Mouse (Mus musculus) ES-E14 (cell line): ENCODE results near the gene Farsb.

ENCODE experiments used
- HCFC1 ChIP-seq: IDR thresholded peaks from 2 replicates; pipeline ENCODE4 v1.6.1; 2012; ENCODE audit warnings: low read length, inconsistent platforms, borderline replicate concordance; ENCODE audit not compliant: insufficient read depth
- MAFK ChIP-seq: IDR thresholded peaks from 2 replicates; pipeline ENCODE4 v1.6.1; 2014; ENCODE audit warnings: mild to moderate bottlenecking, low read depth, low read length, inconsistent platforms; ENCODE audit not compliant: insufficient read depth
- ZNF384 ChIP-seq: IDR thresholded peaks from 2 replicates; pipeline ENCODE4 v1.6.1; 2012; ENCODE audit warnings: low read depth, low read length, inconsistent platforms

DNA sequence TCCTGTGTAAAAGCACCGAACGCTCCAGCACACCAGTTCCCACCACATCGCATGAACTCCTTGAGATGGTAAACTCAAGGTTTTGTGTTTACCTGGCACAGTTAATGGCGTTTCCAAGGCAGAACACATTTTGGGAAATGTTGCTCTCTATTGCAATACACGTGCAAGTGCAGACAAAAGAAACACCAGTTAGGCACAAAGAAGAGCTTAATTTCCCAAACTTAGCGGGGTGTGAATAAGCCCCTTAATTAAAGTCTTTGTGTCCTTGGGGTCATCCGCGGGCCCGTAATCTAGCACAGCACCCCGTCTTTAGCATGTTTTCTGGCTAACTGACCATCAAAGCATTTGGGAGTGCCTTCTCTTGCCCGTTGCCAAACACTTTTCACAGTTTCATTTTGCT lies 59.8 kb downstream of the Farsb start:
- TF ChIP-seq HCFC1 (no peak), MAFK (no peak), ZNF384 (no peak)
